19 mouse cellular contexts compared by ENCODE assay signal in genomic region chr7:19104486-19104885, GRCm38 (mm10). TPM values are rescaled to one million over a fixed set of nuclear protein-coding genes. Genes with fewer than 3 reads are reported as not detected.
"Had no signal": no experiment of that assay in that cellular context is flagged by ENCODE, and none has a peak within 500 bp of the region (broad histone marks: within the 10 kb centered on the region; RNA-seq: fewer than 3 reads in every experiment).

No protein-coding gene starts in this region.

- H3K9ac ChIP-seq: neural tube, embryonic 13.5 days; neural tube, embryonic 15.5 days; stomach, embryonic 15.5 days had no signal

- H3K4me2 ChIP-seq: neural tube, embryonic 13.5 days; neural tube, embryonic 15.5 days; stomach, embryonic 15.5 days had no signal

- H3K9me3 ChIP-seq: neural tube, embryonic 13.5 days; neural tube, embryonic 15.5 days; stomach, embryonic 15.5 days had no signal

- H3K4me1 ChIP-seq: neural tube, embryonic 13.5 days; neural tube, embryonic 15.5 days; stomach, embryonic 15.5 days had no signal

- H3K27me3 ChIP-seq: neural tube, embryonic 13.5 days; neural tube, embryonic 15.5 days; stomach, embryonic 15.5 days had no signal

- DNase-seq: retina, postnatal 1 day; right cerebral cortex, adult 18-20 months; right cerebral cortex, postnatal 14 days; right cerebral cortex, postnatal 25 days; right cerebral cortex, postnatal 4 days; spleen, adult 18-20 months; thymus, adult 18-20 months; thymus, adult 2 months; thymus, postnatal 14 days; thymus, postnatal 25 days; thymus, postnatal 36 days; thymus, postnatal 4 days had no signal

- H3K4me3 ChIP-seq: neural tube, embryonic 13.5 days; neural tube, embryonic 15.5 days; stomach, embryonic 15.5 days had no signal

- H3K27ac ChIP-seq: neural tube, embryonic 13.5 days; neural tube, embryonic 15.5 days; stomach, embryonic 15.5 days; stomach, postnatal 0 days had no signal

- H3K36me3 ChIP-seq: neural tube, embryonic 13.5 days; stomach, embryonic 15.5 days had no signal

RNA-seq across cellular contexts. Expression of gene Six5, which starts 10.1 kb away (rescaled TPM):
- total RNA-seq: neutrophil, adult 5-6 weeks had no signal

RNA-seq across cellular contexts. Expression of gene Gm4969, which starts 13.7 kb away (rescaled TPM):
- total RNA-seq: neutrophil, adult 5-6 weeks had no signal
- polyA plus RNA-seq: small intestine, adult 2 months; spleen, adult 2 months had no signal
